Mouse (Mus musculus) E14TG2a.4 (cell line): ENCODE measurements around the gene Mcrip2.

Experiments
- CTCF ChIP-seq: conservative IDR thresholded peaks from 2 replicates; pipeline ENCODE4 v1.5.1; 2014; ENCODE audit warnings: low read length
- NANOG ChIP-seq: IDR thresholded peaks from 2 replicates; pipeline ENCODE4 v1.6.1; 2014; ENCODE audit warnings: borderline replicate concordance, low read length, mixed read lengths
- POU5F1 ChIP-seq: IDR thresholded peaks from 2 replicates; pipeline ENCODE4 v1.6.1; 2014; ENCODE audit warnings: low read length, borderline replicate concordance

GRCm38 (mm10) chr17:25843122-25843521 is 25.4 kb downstream of the Mcrip2 start:
- TF ChIP-seq CTCF (no peak), POU5F1 (no peak), NANOG (no peak)
